Mouse (Mus musculus): ENCODE results near the gene Slit3.
A peak's percentile ranks its signal among the peaks of the same experiment; 100 is the strongest.

Gene Slit3

DNA sequence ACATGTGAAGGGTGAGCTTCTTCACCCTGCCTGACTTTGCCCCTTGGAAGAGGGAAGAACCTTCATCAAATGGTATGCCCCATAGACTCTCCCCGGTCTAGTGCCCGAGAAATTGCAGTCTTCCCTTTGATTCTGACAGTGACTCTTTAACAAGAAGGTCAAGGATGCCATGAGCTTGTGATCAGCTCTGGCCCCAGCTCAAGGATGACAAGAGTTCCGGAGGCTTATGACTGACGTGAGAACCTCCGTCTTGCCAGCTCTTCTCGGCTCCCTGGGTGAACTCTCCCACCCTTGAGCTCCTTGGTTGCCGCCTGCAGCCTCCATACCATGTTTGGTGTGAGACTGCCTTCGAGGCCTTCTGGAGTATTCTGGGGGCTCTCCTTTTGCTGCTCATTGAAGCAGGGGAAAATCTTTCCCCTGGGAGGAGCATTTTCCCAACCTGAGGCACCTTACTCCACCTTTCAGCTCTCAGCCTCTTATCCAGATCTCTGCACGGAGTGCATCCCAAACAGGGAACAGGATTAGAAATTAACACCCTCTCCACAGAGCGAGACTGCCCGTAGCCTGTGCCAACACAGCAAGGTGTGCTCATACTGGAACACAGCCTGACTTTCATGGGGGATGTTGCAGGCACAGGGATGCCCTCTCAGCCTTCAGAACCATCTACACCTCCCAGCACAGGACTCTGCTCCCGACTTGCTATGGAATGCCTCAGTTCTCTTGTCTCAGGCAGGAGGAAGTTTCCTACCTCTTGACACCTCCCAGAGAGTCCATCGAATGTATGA is 224.9 kb downstream of the Slit3 start:
- DNase-seq (ENCODE audit: low spot score in 2 of 2): no peak

DNA sequence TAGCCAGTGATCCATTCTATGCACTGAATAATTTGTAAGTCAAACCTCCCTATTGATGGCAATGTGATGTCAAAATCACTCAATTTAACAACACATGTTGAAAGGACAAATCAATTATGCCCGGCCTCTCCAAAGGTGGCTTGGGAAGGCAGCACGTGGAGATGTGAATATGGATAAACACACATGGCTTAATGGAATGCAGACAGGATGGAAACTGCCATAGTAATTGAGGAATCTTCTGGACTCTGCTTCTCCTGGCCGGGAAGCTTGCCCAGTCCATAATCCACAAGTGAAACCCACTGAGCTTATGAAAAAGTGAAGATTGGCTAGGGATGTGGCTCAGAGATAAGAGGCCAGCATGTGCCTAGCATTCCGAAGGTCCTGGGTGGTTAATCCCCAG is 227.1 kb downstream of the Slit3 start:
- no peak for DNase-seq (ENCODE audit: low spot score in 2 of 2)

DNA sequence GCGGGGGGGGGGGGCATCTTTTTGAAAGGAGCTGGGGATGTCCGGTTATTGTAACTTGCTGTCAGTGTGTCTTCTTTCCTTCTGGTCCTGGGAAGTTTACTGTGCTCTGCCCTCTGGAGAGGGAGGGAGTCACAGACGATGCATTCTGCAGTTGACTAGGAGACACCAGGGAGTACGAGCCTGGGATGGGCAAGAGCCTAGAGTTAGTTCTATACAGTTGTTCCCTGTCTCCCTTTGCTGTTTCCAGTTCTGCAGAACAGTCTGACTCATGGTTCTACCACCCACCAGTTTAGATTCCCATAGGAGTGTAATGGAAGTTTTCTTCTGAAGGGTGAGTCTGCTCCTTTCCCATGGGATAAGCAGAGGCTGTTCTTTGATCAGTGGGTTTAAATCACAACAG is 229.9 kb downstream of the Slit3 start:
- peak in 1 of 2 experiments; percentile 41 for DNase-seq (ENCODE audit: low spot score in 2 of 2)

DNA sequence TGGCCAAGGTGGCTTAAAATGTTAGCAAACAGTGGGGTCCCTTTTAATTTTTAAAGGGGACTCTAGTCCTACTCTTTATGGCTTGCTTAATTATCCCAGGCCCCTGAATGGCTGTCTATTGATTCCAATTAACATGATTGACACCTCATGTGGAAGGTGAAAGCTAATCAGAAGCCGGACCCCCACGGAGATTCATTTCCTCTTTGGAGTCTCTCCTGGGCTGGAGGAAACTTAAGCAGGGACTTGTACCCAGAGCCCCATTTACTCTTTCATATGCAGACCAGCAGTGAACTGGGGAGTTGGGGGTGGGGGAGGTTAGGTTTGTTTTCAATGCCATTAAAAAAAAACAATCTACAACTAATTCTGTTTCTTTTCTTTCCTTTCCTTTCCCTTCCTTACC is 230.4 kb downstream of the Slit3 start:
- no peak for DNase-seq (ENCODE audit: low spot score in 2 of 2)

DNA sequence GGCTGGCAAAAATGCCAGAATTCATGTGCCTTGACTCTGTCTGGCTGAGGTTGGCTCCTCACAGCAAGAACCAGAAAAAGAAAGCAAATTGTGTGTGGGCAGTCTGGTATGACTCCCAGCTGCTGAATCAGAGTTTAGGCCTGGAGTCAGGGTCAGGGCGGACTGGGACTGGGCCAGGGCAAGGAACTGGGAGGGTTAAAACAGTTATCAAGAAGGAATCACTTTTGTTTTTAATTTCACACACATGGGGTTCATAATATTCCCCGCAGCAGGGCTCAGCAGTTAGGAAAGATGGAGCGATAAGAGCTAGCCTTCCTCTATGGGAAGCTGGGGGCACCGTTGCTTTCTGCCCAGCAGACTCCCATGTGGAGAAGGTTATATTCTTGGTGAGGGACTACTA is 234.8 kb downstream of the Slit3 start:
- DNase-seq (ENCODE audit: low spot score in 2 of 2): no peak

DNA sequence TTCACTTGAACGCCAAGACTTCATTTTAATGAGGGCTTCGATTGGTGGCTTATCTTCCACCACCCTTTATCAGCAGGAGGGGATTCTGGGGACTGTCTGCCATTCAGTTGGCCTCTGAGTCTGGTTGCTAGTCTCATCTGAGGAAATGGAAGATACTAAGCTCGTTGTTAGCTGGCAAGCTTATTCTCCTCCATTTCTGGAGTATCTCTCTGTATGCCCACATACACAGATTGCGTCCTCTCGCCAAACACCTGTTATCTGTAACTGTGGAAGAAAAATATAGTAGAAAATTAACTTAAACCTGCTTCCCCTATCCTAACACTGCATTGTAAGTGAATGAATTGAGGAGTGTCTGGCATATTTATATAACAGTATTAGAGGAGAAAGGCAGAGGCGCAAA is 240.0 kb downstream of the Slit3 start:
- peak in 1 of 2 experiments; percentile 23 for DNase-seq (ENCODE audit: low spot score in 2 of 2)

DNA sequence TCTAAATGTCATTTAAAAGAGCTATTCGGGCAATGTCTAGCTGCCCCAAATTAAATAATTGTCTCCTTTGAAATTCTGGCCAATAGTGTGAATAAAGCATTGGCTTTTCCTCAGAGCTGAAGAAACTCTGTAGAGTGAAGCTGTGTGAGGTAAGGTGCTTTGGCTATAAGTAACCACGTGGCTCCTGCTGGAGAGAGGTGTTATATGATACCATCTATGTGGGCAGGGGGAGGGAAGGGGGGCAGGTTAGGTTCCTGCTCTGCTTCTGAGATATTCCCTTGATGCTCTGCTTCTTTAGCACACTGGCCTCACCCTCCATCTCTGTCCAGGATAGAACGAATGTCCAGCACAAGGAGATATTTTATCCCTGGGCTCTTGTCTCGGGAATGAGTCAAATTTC is 242.0 kb downstream of the Slit3 start:
- DNase-seq (ENCODE audit: low spot score in 2 of 2): no peak

DNA sequence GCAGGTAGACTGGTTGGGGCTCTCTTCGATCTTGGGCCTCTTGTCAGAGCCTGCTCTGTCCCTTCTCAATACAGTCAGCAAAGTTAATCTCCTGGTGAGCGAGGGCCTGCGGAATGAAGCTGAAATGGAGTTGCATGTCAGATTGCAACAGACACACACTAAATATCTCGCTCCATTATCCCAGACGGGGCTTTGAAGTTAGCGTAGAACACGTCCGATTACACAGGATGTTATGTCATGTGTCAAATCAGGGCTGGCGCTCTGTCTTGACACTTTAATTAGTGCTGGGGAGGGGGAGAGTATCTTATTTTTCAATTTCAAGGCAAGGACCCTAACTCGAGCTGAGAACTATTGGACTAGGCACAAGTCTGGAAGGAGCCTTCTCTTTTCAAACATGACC is 243.4 kb downstream of the Slit3 start:
- DNase-seq (ENCODE audit: low spot score in 2 of 2): no peak

DNA sequence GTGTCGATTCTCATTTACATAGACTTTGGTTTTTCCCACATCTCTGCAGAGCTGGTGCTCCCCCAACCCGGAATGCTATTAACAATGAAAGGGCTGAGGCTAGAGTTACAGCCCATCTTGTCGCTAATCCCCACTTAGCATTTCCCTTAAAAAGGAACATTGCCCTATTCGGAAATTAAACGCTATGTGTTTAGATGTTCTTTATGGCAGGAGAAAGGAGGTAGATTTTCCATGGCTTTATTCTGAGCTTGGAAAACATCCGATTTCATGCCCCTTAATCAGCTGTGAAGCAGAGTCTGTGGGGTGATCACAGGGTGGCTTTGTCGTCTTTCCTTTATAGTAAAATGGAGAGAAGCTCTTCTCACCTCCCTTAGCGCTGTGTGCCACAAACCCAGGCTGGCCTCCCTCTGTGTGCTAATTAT is 244.5 kb downstream of the Slit3 start:
- no peak for DNase-seq (ENCODE audit: low spot score in 2 of 2)

DNA sequence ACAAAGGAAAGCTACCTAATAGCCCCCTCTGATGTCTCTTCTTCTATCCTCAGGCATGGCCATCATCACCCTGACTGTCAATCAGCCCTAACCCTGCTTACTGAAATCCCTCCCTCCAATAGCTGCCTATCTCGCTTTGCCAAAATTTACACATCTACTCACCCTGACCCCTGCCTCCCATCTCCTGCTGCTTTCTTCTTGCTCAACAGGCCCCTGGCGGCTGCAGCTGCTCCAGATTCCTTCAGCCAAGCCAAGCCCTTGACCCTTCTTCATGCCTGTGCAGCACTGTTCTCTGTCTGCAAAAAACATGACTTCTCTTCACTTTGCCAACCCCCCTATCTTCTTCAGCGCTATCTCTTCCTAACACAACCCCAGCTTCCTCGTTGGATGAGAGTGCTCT is 245.6 kb downstream of the Slit3 start:
- no peak for DNase-seq (ENCODE audit: low spot score in 2 of 2)

DNA sequence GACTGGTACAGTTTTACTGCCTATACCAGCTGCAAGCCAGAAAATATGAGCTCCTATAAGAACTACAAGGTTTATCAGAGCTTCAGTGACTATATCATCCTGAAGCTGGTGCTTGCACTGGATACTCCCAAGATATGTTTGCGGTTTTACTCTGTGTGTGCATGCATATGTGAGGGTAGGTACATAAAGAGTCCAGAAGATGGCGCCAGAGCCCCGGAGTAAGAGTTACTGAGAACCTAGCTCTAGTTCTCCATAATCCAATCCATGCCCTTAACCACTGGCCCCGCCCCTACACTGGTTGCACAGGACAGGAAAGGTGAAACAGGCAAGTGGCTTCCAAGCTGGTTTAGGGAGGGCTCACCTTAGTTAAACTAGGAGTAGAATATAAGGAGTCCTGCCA is 246.2 kb downstream of the Slit3 start:
- DNase-seq (ENCODE audit: low spot score in 2 of 2): no peak

DNA sequence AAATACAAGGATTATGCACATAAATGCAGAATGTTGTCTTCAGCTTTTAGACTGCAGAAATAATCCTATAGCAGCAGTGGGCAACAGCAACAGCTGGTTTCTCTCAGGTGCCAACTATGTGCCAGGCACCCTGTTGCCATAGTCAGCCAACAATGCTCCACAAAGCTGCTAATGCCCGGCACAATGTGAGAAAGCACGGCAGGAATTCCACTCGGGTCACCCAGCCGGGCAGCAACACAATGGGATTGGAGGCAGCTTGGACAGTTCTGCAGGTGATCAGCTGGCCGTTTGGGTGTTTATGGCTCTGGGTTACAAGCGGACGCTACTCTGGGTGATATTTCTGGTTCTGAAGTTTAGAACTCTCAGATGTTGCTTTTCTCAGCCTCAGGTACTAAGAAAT is 248.9 kb downstream of the Slit3 start:
- DNase-seq (ENCODE audit: low spot score in 2 of 2): no peak

DNA sequence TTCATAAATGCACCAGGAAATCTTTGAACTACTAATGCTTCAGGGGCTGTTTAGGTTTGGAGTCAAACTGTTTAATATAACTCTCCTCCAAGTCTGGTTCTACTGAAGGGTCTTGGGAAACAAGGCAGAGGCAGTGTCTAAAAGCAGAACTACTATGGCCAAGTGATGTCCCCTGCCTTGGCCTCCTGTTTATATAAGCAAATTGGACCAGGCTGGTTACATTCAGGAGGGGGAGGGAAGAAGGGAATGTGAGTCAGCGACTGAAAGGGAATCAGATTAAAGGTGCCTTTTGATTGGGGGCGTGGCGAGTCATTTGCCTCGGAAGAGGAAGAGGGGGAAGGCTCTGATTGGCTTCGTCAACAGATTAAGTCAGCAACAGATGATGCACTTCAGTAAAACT is 249.7 kb downstream of the Slit3 start:
- DNase-seq (ENCODE audit: low spot score in 2 of 2): no peak

DNA sequence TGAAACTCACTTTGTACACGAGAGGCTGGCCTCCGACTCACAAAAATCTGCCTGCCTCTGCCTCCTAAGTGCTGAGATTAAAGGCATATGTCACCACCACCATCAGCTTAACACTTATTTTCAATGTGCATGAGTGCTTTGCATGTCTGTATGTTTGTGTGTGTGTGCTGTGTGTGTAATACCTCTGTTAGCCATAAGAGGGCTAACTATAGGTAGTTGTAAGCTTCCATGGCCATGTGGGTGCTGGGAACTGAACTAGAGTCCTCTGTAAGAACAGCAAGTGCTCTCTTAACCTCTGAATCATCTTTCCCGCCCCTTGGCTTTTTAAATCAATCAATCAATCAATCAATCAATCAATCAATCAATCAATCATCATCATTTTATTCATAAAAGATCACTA is 251.4 kb downstream of the Slit3 start:
- DNase-seq (ENCODE audit: low spot score in 2 of 2): no peak

DNA sequence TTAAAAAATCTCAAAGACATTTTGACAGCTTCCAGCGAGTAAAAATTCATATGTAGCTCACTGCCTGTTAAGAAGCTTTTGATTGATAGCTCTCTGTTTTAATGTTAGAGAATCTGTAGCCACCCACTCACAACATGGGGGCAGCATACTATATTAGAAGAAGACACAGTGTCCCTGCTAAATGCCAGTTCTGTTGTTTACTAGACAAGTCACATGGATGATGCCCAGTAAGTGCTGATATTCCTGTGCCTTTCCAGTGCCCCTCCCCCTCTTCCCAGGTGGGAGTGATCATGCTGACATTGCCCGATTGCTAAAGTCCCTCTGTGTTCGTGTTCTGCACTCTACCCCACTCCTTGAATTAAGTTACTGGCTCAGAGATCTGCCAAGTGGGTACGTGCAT is 254.0 kb downstream of the Slit3 start:
- DNase-seq (ENCODE audit: low spot score in 2 of 2): no peak

DNA sequence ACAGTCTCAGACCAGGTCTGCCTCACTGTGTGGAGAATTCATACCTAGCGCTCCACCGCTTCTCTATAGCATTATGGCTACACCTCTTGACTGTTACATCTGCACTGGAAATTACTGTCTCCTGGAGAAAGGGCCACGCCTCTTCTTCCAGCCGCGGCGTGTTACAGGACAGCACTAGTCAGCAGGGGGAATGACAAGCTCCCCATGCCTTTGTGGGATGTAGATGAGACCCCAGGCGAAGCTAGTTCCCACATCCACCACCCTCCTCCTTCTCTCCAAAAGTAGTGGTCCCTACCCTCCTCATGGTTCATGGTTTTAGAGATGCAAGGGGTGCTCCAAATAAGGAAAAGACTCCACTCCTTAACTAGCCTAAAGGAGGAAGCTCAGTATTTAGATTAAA is 257.8 kb downstream of the Slit3 start:
- no peak for DNase-seq (ENCODE audit: low spot score in 2 of 2)

DNA sequence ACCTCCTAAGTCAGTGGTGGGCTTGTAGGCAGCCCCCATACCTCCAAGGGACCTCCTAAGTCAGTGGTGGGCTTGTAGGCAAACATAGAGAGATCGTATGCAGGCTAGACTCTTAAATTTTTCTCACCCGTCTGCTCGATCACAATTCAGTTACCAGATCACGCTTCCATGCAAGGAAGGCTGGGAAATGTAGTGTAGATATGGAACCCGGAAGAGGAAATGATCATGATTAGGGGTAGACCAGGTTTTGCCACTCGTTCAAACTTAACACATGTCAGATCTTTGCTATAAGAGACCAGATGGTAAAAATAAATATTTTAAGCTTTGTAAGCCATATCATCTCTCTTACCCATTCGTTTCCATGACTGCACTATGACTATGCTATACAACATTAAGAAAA is 258.4 kb downstream of the Slit3 start:
- no peak for DNase-seq (ENCODE audit: low spot score in 2 of 2)

DNA sequence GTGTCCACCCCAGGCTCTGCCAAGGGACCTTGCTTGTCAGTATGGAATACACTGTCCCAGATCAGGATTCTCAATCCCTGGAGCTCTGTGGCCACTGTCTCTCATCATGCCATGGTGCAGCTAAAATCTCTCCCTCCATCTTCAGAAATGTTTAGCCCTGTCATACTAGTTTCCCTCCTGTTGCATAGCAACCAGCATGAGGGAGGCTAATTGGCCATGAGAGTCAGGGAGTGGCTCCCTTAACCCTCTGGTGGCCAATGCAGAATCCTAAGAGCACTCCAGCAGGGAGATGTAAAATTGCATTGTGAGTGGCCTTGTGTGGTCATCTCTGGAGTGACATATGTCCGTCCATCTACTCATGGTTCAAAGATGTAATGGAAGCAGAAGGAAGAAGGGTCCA is 259.7 kb downstream of the Slit3 start:
- no peak for DNase-seq (ENCODE audit: low spot score in 2 of 2)

DNA sequence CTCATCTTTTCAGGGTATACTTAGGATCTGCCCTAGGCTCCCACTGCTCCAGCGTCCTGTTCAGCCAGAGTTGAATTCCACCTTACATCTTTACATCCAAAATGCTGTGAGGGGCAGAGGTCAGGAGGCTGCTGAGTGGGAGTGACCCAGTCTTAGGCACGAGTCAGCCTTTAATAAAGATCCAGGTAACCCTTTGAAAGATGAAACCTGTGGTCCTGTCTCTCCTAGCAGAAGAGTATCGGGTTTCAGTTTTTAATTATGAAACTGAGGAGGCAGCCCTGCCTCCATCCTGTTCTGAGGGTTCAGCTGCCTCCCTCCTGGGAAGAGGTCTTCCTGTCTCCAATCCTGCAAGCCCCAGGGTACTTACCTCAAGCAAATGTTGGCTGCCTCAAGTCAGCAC is 264.4 kb downstream of the Slit3 start:
- DNase-seq (ENCODE audit: low spot score in 2 of 2): no peak

DNA sequence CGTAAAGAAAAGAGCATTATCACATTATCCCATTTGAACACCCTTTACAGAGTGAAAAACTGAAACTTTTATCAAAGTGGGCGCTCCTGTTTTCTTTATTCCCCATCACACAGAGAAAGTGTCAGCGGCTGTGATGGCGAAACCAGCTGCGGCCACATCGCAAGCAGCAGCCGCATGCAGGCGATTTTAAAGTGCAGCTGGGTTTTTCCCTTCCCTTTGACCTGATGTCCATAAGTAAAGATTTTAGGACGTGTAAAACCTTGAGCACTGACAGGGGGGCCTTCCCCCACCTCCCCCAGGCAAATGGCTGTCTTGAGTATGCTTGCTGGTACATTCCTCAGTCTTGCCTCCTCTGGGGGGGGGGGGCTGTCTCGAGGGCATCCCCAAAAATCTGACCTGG is 266.8 kb downstream of the Slit3 start:
- DNase-seq (ENCODE audit: low spot score in 2 of 2): no peak

DNA sequence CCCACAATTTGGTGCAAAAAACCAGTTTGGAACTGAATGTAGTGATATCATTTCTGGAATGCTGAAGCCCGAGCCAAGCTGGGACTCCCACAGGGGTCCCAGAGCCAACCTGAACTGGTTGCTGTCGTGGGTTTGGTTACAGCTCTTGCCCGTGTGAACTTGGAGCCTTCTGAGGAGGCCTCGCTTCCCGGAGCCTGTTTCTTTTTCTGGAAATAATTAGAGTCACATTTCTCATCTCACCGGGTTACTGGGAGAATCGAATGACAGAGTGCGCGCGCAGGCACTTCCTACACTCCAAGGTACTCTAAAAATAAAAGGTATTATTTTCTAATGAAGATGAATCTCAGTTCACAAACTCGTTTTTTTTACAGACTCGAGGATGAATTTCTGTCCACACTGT is 267.4 kb downstream of the Slit3 start:
- peak; percentile 24 to 49 for DNase-seq (ENCODE audit: low spot score in 2 of 2)

DNA sequence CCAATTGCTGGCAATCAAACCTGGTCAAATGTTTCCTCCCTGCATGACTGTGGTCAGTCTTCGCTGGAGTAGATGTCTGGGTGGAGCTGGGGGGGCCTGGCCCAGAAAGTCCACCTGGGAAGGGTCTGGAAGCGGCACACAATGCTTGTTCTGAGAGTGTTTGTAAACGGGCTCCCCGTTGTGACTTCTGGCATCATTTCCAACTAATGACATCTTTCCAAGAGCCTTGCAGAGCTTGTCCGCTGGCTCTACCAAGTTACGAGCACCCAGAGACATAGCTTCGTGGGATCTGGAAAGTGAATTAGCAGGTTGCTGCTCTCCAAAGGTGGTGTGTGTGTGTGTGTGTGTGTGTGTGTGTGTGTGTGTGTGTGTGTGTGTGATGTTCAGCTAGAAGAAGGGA is 268.3 kb downstream of the Slit3 start:
- no peak for DNase-seq (ENCODE audit: low spot score in 2 of 2)

DNA sequence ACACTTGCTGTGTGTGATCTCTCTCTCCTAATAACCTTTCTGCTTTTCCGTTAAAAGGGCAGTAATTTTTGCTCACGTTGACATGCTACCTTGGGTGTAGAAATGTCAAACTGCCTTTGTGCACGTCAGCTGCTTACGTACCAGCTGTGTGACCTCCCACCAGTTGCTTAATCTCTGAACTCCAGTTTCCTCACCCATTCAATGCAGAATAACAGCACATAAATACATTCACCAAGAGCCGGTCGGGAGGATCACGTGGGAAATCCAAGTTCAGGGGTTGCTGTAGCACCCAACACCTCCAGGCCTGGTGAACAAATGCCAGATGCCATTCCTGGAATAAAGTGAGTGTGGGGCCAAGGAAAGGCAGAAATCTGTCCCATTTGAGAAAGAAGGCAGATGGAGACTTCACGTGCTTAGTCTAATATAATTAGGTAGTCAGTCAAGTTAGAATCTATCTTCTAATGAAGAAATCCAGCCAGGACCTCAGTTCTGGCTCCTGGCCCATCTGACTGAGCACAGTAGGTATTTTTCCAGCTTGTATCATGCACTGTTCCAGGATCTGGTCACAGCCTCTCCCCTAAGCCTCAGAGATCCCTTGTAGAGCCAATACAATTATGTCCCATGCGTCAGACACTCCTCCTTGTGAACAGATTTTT is 268.9 kb downstream of the Slit3 start:
- DNase-seq (ENCODE audit: low spot score in 2 of 2): no peak

DNA sequence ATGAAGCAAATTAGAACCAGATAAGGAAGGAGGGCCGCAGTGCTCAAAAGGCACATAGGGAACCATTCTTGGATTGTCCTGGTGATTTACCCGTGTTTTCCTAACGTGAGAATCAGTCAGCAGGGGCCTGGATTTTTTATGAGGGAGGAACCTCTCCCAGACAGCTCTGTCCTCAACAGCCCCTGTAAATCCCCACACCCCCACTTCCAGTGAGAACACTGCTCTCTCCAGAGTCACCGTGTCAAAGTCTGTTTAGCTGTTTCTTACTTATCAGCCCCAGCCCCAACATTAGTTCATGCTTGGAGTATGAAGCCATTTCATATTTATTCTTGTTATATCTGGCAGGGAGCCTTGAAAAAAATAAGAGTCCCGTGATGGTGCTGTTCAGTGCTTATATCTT is 272.8 kb downstream of the Slit3 start:
- DNase-seq (ENCODE audit: low spot score in 2 of 2): no peak

Measured in right cerebral cortex, postnatal 36 days (tissue).